In the genomic region with DNA sequence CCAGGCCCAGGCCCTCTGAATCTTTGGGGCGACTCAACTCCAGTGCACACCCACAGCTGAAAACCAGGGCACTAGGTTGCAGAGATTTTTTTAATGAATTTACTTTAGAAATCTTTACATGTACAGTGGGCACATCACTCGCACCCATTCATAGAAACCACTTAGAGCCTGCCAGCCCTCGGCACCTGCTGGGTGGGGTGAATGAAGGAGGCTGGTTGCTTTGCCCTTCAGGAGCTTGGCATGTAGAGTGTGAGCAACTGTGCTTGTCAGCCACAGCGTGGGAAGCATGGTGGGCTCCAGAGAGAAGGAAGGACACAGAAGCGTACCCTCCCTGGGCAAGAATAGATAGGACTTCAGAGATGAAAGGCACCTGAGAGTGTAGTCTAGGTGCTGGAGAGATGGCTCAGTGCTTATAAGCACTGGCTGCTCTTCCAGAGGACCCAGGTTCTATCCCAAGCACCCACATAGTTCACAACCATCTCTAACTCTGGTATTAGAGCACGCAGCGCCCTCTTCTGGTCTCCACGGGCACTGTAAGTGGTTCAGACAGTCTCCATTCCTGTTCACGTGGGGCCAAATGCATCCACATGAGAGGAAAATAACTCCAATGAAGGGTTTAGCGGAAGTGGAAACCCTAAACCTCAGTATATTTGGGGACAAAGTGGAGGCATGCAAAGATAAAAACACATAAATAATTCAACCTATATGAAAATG, we compare ENCODE assay signal across 18 mouse cellular contexts.
A peak's percentile ranks its signal among the peaks of the same experiment; 100 is the strongest.
DNase-seq lines count a peak whose midpoint lies in the region; ATAC-seq and TF ChIP-seq lines count a peak whose summit lies in the region.
"Had no signal": no experiment of that assay in that cellular context is flagged by ENCODE, and none has a peak within 500 bp of the region (broad histone marks: within the 10 kb centered on the region; RNA-seq: fewer than 3 reads in every experiment).

No protein-coding gene starts in this region.

- H3K9ac ChIP-seq in kidney, embryonic 16.5 days (replicated peaks; ENCODE audit: low read length) = no peak overlapping the region
- no peak overlapping the region for H3K9ac ChIP-seq in lung, postnatal 0 days (replicated peaks; ENCODE audit: low read depth)
- H3K9ac ChIP-seq: limb, embryonic 12.5 days; stomach, embryonic 15.5 days had no signal

- no peak overlapping the region for H3K27ac ChIP-seq in kidney, adult 2 months (ENCODE audit: insufficient read depth, low read depth, low read length)
- H3K27ac ChIP-seq in kidney, embryonic 16.5 days (ENCODE audit: low read length) = no peak overlapping the region
- no peak overlapping the region for H3K27ac ChIP-seq in lung, postnatal 0 days (ENCODE audit: low read length)
- peak overlapping the region; percentile 24; the same call in 1 of the 2 replicates for H3K27ac ChIP-seq in cortical plate, adult 2 months (ENCODE audit: insufficient read depth, low read length)
- H3K27ac ChIP-seq: embryonic facial prominence, embryonic 10.5 days; limb, embryonic 12.5 days; stomach, embryonic 15.5 days had no signal

- peaks cover 5% of the 10 kb centered on the region; the same call in 1 of the 2 replicates for H3K9me3 ChIP-seq in kidney, embryonic 16.5 days (ENCODE audit: low read length)
- no peaks in the 10 kb centered on the region for H3K9me3 ChIP-seq in lung, postnatal 0 days (ENCODE audit: low read length)
- H3K9me3 ChIP-seq: stomach, embryonic 15.5 days had no signal

- no peak for ATAC-seq in CD4-positive, CD25-positive, alpha-beta regulatory T cell, adult 4 months
- no peak for ATAC-seq in kidney, embryonic 16.5 days (ENCODE audit: low FRiP score, low TSS enrichment)
- ATAC-seq in lung, postnatal 0 days = no peak
- ATAC-seq: intestine, embryonic 16.5 days had no signal

- peak; percentile 43 for TF ChIP-seq CTCF in kidney, adult 2 months (conservative IDR thresholded peaks at IDR 0.05; ENCODE audit: insufficient read depth, insufficient read length, low read depth, low read length)
- TF ChIP-seq CTCF in lung, postnatal 0 days (IDR thresholded peaks at IDR 0.05) = peak; percentile 51
- TF ChIP-seq CTCF in cortical plate, adult 2 months (IDR thresholded peaks at IDR 0.05; ENCODE audit: extremely low read depth, insufficient read depth, low read length) = 0 out of 2 replicates have a peak, but pooled peaks have one; percentile 24

- DNase-seq in CD4-positive, CD25-positive, alpha-beta regulatory T cell, adult 2 months (ENCODE audit: low read depth, low spot score) = peak; percentile 15
- DNase-seq in kidney, adult 2 months = no peak
- no peak for DNase-seq in lung, postnatal 0 days (ENCODE audit: low spot score)
- no peak for DNase-seq in lung, postnatal 14 days
- DNase-seq in spleen, adult 18-20 months = no peak
- DNase-seq: adrenal gland, postnatal 14 days; gastrocnemius, postnatal 14 days; kidney, postnatal 36 days; layer of hippocampus, postnatal 36 days; lung, postnatal 10 days; thymus, postnatal 36 days had no signal

- no peaks in the 10 kb centered on the region for H3K27me3 ChIP-seq in kidney, adult 2 months (replicated peaks; ENCODE audit: control insufficient read depth, insufficient read depth, low read length)
- no peaks in the 10 kb centered on the region for H3K27me3 ChIP-seq in kidney, embryonic 16.5 days (ENCODE audit: insufficient read depth, low read length)
- H3K27me3 ChIP-seq in lung, postnatal 0 days (replicated peaks; ENCODE audit: insufficient read depth, low read length) = no peaks in the 10 kb centered on the region
- H3K27me3 ChIP-seq: limb, embryonic 12.5 days; stomach, embryonic 15.5 days had no signal

- H3K4me2 ChIP-seq in kidney, embryonic 16.5 days (replicated peaks; ENCODE audit: low read depth, low read length) = no peak overlapping the region
- H3K4me2 ChIP-seq in lung, postnatal 0 days (replicated peaks; ENCODE audit: low read depth, low read length) = no peak overlapping the region
- H3K4me2 ChIP-seq: limb, embryonic 12.5 days; stomach, embryonic 15.5 days had no signal

- WGBS in kidney, adult 2 months = 96% methylated on average over 10 of the region's 10 CpGs
- WGBS in kidney, embryonic 16.5 days = 91% methylated on average over 10 of the region's 10 CpGs
- 96% methylated on average over 10 of the region's 10 CpGs for WGBS in lung, postnatal 0 days

- no peak overlapping the region for H3K4me3 ChIP-seq in kidney, adult 2 months (ENCODE audit: insufficient read depth, low read depth, low read length)
- no peak overlapping the region for H3K4me3 ChIP-seq in kidney, embryonic 16.5 days (ENCODE audit: low read length)
- H3K4me3 ChIP-seq in lung, postnatal 0 days (ENCODE audit: low read depth, low read length) = no peak overlapping the region
- H3K4me3 ChIP-seq in cortical plate, adult 2 months (ENCODE audit: insufficient read depth, low read length) = no peak overlapping the region
- H3K4me3 ChIP-seq: embryonic facial prominence, embryonic 10.5 days; limb, embryonic 12.5 days; stomach, embryonic 15.5 days had no signal

- TF ChIP-seq EP300 in lung, postnatal 0 days (IDR thresholded peaks at IDR 0.05) = no peak

- 0 out of 2 replicates have a peak, but pooled peaks cover 1% of the 10 kb centered on the region for H3K36me3 ChIP-seq in kidney, adult 2 months (ENCODE audit: control insufficient read depth, insufficient read depth, low read length)
- peaks cover 18% of the 10 kb centered on the region for H3K36me3 ChIP-seq in kidney, embryonic 16.5 days (ENCODE audit: insufficient read depth, low read length)
- peaks cover 6% of the 10 kb centered on the region; the same call in 1 of the 2 replicates for H3K36me3 ChIP-seq in lung, postnatal 0 days (ENCODE audit: insufficient read depth, low read length)

- no peaks in the 10 kb centered on the region; the same call in 1 of the 2 replicates for H3K4me1 ChIP-seq in kidney, adult 2 months (ENCODE audit: control insufficient read depth, insufficient read depth, low read length)
- H3K4me1 ChIP-seq in kidney, embryonic 16.5 days (ENCODE audit: insufficient read depth, low read length) = peaks cover 9% of the 10 kb centered on the region
- peaks cover 10% of the 10 kb centered on the region for H3K4me1 ChIP-seq in lung, postnatal 0 days (ENCODE audit: insufficient read depth, low read depth, low read length)
- peaks cover 13% of the 10 kb centered on the region; the same call in 1 of the 2 replicates for H3K4me1 ChIP-seq in cortical plate, adult 2 months (ENCODE audit: control insufficient read depth, insufficient read depth, low read length)

- no peak for TF ChIP-seq POLR2A in kidney, adult 2 months (IDR thresholded peaks at IDR 0.05; ENCODE audit: low read depth, low read length)
- no peak for TF ChIP-seq POLR2A in cortical plate, adult 2 months (IDR thresholded peaks at IDR 0.05; ENCODE audit: extremely low read depth, insufficient read depth, low read length)
